Mouse (Mus musculus) CH12.LX (cell line): Measurements from ENCODE around the gene Tspear. TPM values are rescaled to one million over a fixed set of nuclear protein-coding genes. Genes with fewer than 3 reads are reported as not detected.

Experiments
- DNase-seq: peaks from one replicate; pipeline ENCODE4 v3.0.0-alpha.2; 2013; ENCODE audit errors: extremely low read depth
- H3K27ac ChIP-seq: 2 replicates; pipeline ENCODE4 v1.5.1; 2012; ENCODE audit warnings: low read depth, mild to moderate bottlenecking, control low read depth, moderate library complexity; ENCODE audit not compliant: insufficient read depth
- H3K27me3 ChIP-seq: replicated peaks from 2 replicates; pipeline ENCODE3; 2012; ENCODE audit warnings: inconsistent platforms
- H3K36me3 ChIP-seq, 2 experiments: replicated peaks in 1 of 2; 2 replicates each; pipeline versions ENCODE3 to v1.6.1; 2012; ENCODE audit warnings: inconsistent platforms in 1 of 2, low read length in 1 of 2, mild to moderate bottlenecking in 1 of 2, mixed read lengths in 1 of 2, moderate library complexity in 1 of 2; ENCODE audit not compliant: control insufficient read depth in 1 of 2, insufficient read depth in 1 of 2
- H3K4me1 ChIP-seq, 2 experiments: 2 replicates each; pipeline ENCODE4 v1.6.1; 2012; ENCODE audit warnings: inconsistent platforms in 1 of 2, moderate library complexity in 1 of 2; ENCODE audit not compliant: insufficient read depth in 2 of 2, control insufficient read depth in 1 of 2
- H3K4me2 ChIP-seq: 2 replicates; pipeline ENCODE4 v1.6.1; 2012; ENCODE audit warnings: low read depth, mild to moderate bottlenecking, control low read depth; ENCODE audit not compliant: poor library complexity, insufficient read depth, severe bottlenecking
- H3K4me3 ChIP-seq, 3 experiments: fragments of 150-350 bp in 1 of 3; sonication (generic) in 1 of 3; replicated peaks in 1 of 3; 2 replicates each; pipeline versions ENCODE3 to v1.5.1; 2011 to 2012; ENCODE audit warnings: low read depth in 2 of 3, low read length in 2 of 3, mild to moderate bottlenecking in 2 of 3, moderate library complexity in 2 of 3, control low read depth in 1 of 3, improper control_type of control experiment in 1 of 3, inconsistent platforms in 1 of 3, mixed read lengths in 1 of 3; ENCODE audit not compliant: poor library complexity in 1 of 3
- H3K79me2 ChIP-seq: replicated peaks from 2 replicates; pipeline ENCODE4 v1.6.1; 2012; ENCODE audit warnings: mild to moderate bottlenecking, moderate library complexity; ENCODE audit not compliant: control insufficient read depth, poor library complexity, insufficient read depth, severe bottlenecking; ENCODE audit errors: extremely low read depth
- H3K9ac ChIP-seq: 2 replicates; pipeline ENCODE4 v1.6.1; 2012; ENCODE audit warnings: low read depth, mild to moderate bottlenecking, control low read depth, moderate library complexity; ENCODE audit not compliant: insufficient read depth
- H3K9me3 ChIP-seq: replicated peaks from 2 replicates; pipeline ENCODE3; 2012; ENCODE audit warnings: low read length, inconsistent platforms, mixed read lengths
- BHLHE40 ChIP-seq: IDR thresholded peaks from 2 replicates; pipeline ENCODE4 v1.6.1; 2011; ENCODE audit warnings: mild to moderate bottlenecking, low read depth, low read length, improper control_type of control experiment
- CHD2 ChIP-seq: IDR thresholded peaks from 2 replicates; pipeline ENCODE4 v1.6.1; 2011; ENCODE audit warnings: low read length, improper control_type of control experiment
- CTCF ChIP-seq, 2 experiments: IDR thresholded peaks in 1 of 2; conservative IDR thresholded peaks in 1 of 2; 2 replicates each; pipeline ENCODE4 v1.5.1; 2011 to 2012; ENCODE audit warnings: low read depth in 2 of 2, low read length in 2 of 2, improper control_type of control experiment in 1 of 2, inconsistent platforms in 1 of 2, mild to moderate bottlenecking in 1 of 2, moderate library complexity in 1 of 2
- E2F4 ChIP-seq: IDR thresholded peaks from 2 replicates; pipeline ENCODE4 v1.6.1; 2011; ENCODE audit warnings: low read depth, low read length, improper control_type of control experiment; ENCODE audit not compliant: insufficient replicate concordance
- GABPA ChIP-seq: IDR thresholded peaks from 2 replicates; pipeline ENCODE4 v1.6.1; 2012; ENCODE audit warnings: low read depth, low read length, improper control_type of control experiment, inconsistent platforms; ENCODE audit not compliant: insufficient replicate concordance
- HCFC1 ChIP-seq: IDR thresholded peaks from 2 replicates; pipeline ENCODE4 v1.6.1; 2012; ENCODE audit warnings: low read depth, mild to moderate bottlenecking, inconsistent platforms, low read length, improper control_type of control experiment
- IRF4 ChIP-seq: IDR thresholded peaks from 2 replicates; pipeline ENCODE4 v1.6.1; 2014; ENCODE audit warnings: low read depth, mild to moderate bottlenecking, inconsistent platforms, low read length, improper control_type of control experiment
- JUN ChIP-seq: IDR thresholded peaks from 2 replicates; pipeline ENCODE4 v1.6.1; 2011; ENCODE audit warnings: low read depth, mild to moderate bottlenecking, low read length, improper control_type of control experiment, moderate library complexity; ENCODE audit not compliant: insufficient read depth
- JUND ChIP-seq: conservative IDR thresholded peaks from 2 replicates; pipeline ENCODE4 v1.6.1; 2011; ENCODE audit warnings: low read depth, low read length, improper control_type of control experiment
- KAT2A ChIP-seq: IDR thresholded peaks from 2 replicates; pipeline ENCODE4 v1.6.1; 2012; ENCODE audit warnings: low read length, improper control_type of control experiment, inconsistent platforms; ENCODE audit not compliant: insufficient replicate concordance
- MAX ChIP-seq: IDR thresholded peaks from 2 replicates; pipeline ENCODE4 v1.6.1; 2011; ENCODE audit warnings: low read length, improper control_type of control experiment
- MYC ChIP-seq: IDR thresholded peaks from 2 replicates; pipeline ENCODE4 v1.6.1; 2011; ENCODE audit warnings: low read depth, mild to moderate bottlenecking, improper control_type of control experiment, low read length
- NELFE ChIP-seq: IDR thresholded peaks from 2 replicates; pipeline ENCODE4 v1.6.1; 2011; ENCODE audit warnings: low read depth, low read length, improper control_type of control experiment
- NRF1 ChIP-seq: IDR thresholded peaks from 2 replicates; pipeline ENCODE4 v1.6.1; 2014; ENCODE audit warnings: low read depth, mild to moderate bottlenecking, inconsistent platforms, low read length, improper control_type of control experiment, moderate library complexity
- PAX5 ChIP-seq: IDR thresholded peaks from 2 replicates; pipeline ENCODE4 v1.6.1; 2012; ENCODE audit warnings: low read length, inconsistent platforms, mixed read lengths
- POLR2A ChIP-seq: IDR thresholded peaks from 2 replicates; pipeline ENCODE4 v1.6.1; 2011; ENCODE audit warnings: low read depth, mild to moderate bottlenecking, improper control_type of control experiment, low read length
- POLR2AphosphoS2 ChIP-seq: IDR thresholded peaks from 2 replicates; pipeline ENCODE4 v1.6.1; 2011; ENCODE audit warnings: low read depth, low read length, improper control_type of control experiment
- SIN3A ChIP-seq: IDR thresholded peaks from 2 replicates; pipeline ENCODE4 v1.6.1; 2012; ENCODE audit warnings: low read length, improper control_type of control experiment, inconsistent platforms
- SMC3 ChIP-seq: IDR thresholded peaks from 2 replicates; pipeline ENCODE4 v1.6.1; 2011; ENCODE audit warnings: low read depth, low read length, improper control_type of control experiment
- TBP ChIP-seq: conservative IDR thresholded peaks from 2 replicates; pipeline ENCODE4 v1.6.1; 2011; ENCODE audit warnings: low read depth, low read length, improper control_type of control experiment
- TCF12 ChIP-seq: IDR thresholded peaks from 2 replicates; pipeline ENCODE4 v1.6.1; 2014; ENCODE audit warnings: low read depth, mild to moderate bottlenecking, inconsistent platforms, low read length, improper control_type of control experiment
- UBTF ChIP-seq: IDR thresholded peaks from 2 replicates; pipeline ENCODE4 v1.6.1; 2012; ENCODE audit warnings: low read depth, mild to moderate bottlenecking, inconsistent platforms, low read length, improper control_type of control experiment, moderate library complexity
- ZMIZ1 ChIP-seq: IDR thresholded peaks from 2 replicates; pipeline ENCODE4 v1.6.1; 2012; ENCODE audit warnings: low read depth, mild to moderate bottlenecking, inconsistent platforms, low read length, improper control_type of control experiment
- dilution Hi-C: fragments of 300-500 bp; cut with MboI; formaldehyde crosslinking; loops from 2 replicates; pipeline ENCODE4 v1.14.3; 2020; ENCODE audit warnings: low sequenced_read_pairs; ENCODE audit not compliant: extremely low pct_unique_long_range_greater_than_20kb, extremely low pct_ligation_motif_present
- in situ Hi-C: fragments of 300-500 bp; cut with MboI; formaldehyde crosslinking; loops from 3 replicates; pipeline ENCODE4 v1.14.3; 2019; ENCODE audit warnings: low sequenced_read_pairs, low pct_ligation_motif_present, low pct_unique_long_range_greater_than_20kb, mixed read lengths
- polyA plus RNA-seq: library from polyadenylated mRNA; unstranded; fragments of >175 nt; gene quantifications from 2 replicates; pipeline ENCODE4 v1.2.1, GENCODE M21; 2012; ENCODE audit warnings: low read depth; ENCODE audit not compliant: insufficient read length
- total RNA-seq, 2 experiments: library from RNA; depleted of rRNA; stranded (reverse); fragments of 300-350 nt in 1 of 2; fragments of >200 nt in 1 of 2; gene quantifications; 2 replicates each; pipeline ENCODE4 v1.2.3; 2012 to 2014

Tspear gene
- total and polyA plus RNA-seq, 3 experiments: 0.09 to 0.42 TPM; not detected in 1

- TF ChIP-seq UBTF (no peak), SMC3 (no peak), TCF12 (no peak), JUN (no peak), POLR2A (no peak), PAX5 (no peak), TBP (no peak), CHD2 (no peak), ZMIZ1 (no peak), GABPA (no peak), NRF1 (no peak), KAT2A (no peak), E2F4 (no peak), BHLHE40 (no peak), HCFC1 (no peak), NELFE (no peak), SIN3A (no peak), POLR2AphosphoS2 (no peak), JUND (no peak), MAX (no peak)
- in situ Hi-C loops: no loop called here
- Histone ChIP-seq H3K9me3 (peaks cover 17% of the 10 kb centered on the region), H3K79me2 (no peaks in the 10 kb centered on the region), H3K27me3 (peaks cover 74% of the 10 kb centered on the region), H3K27ac (no peak within 1 kb of the TSS), H3K9ac (no peak within 1 kb of the TSS), H3K4me3 (no peak within 1 kb of the TSS), H3K36me3 (no peaks in the 10 kb centered on the region), H3K4me1 (no peaks in the 10 kb centered on the region), H3K4me2 (no peak within 1 kb of the TSS)
- dilution Hi-C loops: no loop called here
- no peak for DNase-seq
These were observed 10.8 kb downstream of the Tspear start, which contains the start of gene Gm9508 for GRCm38 (mm10) chr10:77697133-77697532. Gene Gm9508, minus strand, starts transcription at chr10:77697233.

GRCm38 (mm10) chr10:77706326-77706725 lies 20.0 kb downstream of the Tspear start, which contains the start of gene Gm10272:
Gene Gm10272, plus strand, starts transcription at chr10:77706626.
- Histone ChIP-seq H3K79me2 (no peaks in the 10 kb centered on the region), H3K36me3 (no peaks in the 10 kb centered on the region), H3K27me3 (peaks cover 74% of the 10 kb centered on the region), H3K9ac (no peak within 1 kb of the TSS), H3K4me1 (no peaks in the 10 kb centered on the region), H3K4me2 (no peak within 1 kb of the TSS), H3K4me3 (no peak within 1 kb of the TSS), H3K9me3 (peaks cover 34% of the 10 kb centered on the region), H3K27ac (no peak within 1 kb of the TSS)
- in situ Hi-C loops (no loop called here), dilution Hi-C loops (no loop called here)
- TF ChIP-seq MYC (no peak), CTCF (conservative IDR thresholded peaks at IDR 0.05 in 1 of 2, IDR thresholded peaks at IDR 0.05 in 1 of 2; ENCODE audit: low read depth in 2 of 2, low read length in 2 of 2) (no peak), JUN (no peak), IRF4 (no peak), BHLHE40 (no peak), SIN3A (no peak)
- no peak for DNase-seq
